Mouse (Mus musculus) NIH3T3 (cell line): ENCODE data around the gene Lrrc19.

Experiments
- DNase-seq: peaks from one replicate; pipeline ENCODE4 v3.0.0-alpha.2; 2012; ENCODE audit warnings: low read depth

Gene Lrrc19

DNA sequence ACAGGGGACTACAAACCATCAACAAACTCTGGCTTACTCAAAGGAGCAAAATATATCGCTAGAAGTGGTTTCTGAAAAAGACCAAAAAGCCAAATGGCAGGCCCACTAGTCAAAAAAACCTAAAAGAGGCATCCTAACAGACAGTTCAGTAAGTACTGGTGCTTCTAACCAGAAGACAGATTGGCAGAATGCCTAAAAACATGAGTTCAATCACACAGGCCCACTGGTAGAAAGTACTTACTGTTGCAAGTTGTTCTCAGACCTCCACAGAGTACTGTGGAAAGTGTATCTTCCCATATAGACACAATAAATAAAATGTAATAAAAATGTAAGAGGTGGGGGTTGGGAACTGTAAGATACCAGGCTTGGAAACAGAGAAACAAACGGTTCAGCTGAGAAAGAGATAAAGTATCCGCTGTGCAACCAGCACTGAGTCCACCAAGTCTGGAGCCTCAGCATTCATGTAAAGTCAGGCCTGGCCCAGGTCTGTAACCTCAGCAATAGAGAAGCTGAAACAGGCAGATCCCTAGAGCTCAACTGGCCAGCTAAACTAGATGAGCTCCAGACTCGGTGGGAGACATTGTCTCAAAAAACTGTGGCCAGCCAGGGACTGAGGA is 58.1 kb downstream of the Lrrc19 start:
- DNase-seq, result no peak
